Mouse (Mus musculus): ENCODE results near the gene Clec2g.
"Not testable (repeated sequence)": the region's sequence is repeated elsewhere in the genome, so short reads cannot be mapped to it uniquely, and the experiment has no call there.

The Clec2g gene

DNA sequence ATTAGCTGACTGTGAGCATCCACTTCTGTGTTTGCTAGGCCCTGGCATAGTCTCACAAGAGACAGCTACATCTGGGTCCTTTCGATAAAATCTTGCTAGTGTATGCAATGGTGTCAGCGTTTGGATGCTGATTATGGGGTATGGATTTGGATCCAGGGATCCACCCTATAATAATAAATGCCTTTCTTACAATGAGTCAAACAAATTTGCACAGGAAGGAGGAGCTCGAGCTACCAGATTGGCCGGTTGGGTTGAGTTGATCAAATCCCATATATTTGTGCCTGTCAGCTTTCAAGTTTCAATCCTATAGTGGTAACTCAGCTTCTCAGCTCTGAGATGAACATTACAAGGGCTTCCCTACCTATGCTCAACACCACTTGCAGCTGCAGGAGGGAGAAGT is at the start of gene Clec2g:
Clec2g (plus strand) TSS at position 301 of the 400 bp plus-strand sequence.
- not testable (repeated sequence) for DNase-seq

DNA sequence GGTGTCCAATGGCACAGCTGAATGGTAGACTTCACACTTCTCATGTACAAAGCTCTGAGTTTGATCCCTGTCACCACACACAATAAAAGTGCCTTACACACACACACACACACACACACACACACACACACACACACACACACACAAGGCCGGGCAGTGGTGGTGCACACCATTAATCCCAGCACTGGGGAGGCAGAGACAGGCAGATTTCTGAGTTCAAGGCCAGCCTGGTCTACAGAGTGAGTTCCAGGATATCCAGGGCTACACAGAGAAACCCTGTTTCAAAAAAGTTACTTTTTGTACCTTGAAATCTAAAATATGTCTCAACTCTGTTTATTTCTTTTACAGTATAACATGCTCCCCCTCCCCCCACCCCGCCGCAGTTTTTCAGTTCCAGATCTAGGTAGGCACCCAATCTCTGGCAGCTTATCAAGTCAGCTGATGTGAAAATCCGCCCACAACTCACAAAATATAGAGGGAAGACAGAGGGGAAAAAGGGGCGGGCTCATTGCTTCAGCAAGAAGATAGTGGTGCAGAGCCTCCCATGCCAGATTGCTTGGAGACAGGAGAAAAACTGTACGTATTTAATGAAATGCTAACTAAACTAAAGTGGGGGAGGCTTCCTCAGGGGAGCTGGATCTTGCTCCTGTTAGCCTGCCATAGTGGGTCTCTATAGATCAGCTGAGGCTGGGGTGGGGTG is 46.9 kb upstream of the Clec2g start, which contains the start of gene Clec2i:
Clec2i (plus strand) TSS at position 498 of the 700 bp plus-strand sequence.
- DNase-seq, result peak; percentile 70 to 72

DNA sequence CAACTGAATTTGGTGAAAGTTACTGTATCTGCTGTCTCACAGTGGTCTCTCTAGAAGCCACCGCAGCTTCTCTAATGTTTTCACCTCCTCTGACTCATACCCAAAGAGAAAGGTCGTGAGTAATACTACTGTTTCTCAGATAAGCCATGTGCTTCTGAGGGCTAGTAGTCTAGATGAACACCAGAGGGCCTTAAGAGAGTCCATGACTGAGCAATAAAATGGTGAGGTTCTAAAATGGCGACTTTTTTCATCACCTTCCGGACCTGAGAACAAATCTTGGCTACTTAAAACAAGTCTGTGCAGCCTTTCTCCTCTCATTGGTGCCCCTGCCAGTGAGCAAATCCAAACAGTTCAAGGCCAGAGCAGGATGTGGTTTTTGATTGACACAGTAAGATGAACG is 45.3 kb upstream of the Clec2g start:
- peak; percentile 64 to 71 for DNase-seq

DNA sequence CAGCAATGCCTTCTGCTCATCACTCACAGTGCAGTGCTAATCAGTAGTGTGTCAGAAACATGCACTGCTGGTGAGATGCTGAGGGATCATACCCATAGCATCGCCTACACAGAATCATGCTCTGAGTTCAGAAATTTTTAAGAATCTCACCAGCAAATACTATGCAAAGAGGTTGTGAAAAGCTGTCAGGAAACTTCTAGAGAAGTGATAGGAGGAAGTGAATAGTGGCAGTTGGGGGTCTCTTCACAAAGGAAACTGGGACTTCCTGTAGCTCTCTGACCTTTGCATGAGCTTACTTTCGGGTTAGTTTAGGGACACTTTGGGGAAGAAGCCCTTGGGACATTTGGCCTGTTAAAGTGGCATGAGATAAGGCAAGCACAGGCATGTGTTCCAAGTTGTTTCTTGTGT is 43.2 kb upstream of the Clec2g start, which contains the start of gene BC035044:
BC035044 (minus strand) TSS at position 179 of the 408 bp plus-strand sequence.
- peak; percentile 51 to 53 for DNase-seq

DNA sequence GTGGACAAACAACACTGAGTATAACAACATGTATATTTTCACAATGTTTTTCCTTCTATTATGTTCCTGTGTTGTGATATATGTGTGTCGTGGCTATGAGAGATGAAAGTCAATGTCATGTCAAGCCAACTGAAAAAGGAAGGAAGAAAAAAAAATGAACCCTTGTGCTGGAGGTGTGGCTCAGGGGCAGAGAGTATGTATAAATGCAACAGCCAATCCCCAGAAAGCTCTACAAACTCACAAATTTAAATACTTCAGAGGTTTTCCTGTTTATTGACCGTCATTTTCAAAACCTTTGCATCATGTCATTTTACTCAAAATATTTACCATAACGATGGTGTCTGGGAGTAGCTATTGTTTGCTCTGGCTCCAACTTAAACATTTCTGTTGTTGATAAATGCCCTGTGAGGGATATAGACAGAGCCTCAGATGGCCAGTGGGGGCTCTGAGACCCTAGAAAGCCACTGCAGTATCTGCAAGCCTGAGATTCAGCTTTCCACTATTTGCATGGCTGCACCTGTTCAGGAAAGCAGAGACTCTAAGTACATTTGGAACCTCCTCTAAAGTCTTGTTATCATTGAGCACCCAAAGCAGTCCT is 38.7 kb upstream of the Clec2g start:
- no peak for DNase-seq

DNA sequence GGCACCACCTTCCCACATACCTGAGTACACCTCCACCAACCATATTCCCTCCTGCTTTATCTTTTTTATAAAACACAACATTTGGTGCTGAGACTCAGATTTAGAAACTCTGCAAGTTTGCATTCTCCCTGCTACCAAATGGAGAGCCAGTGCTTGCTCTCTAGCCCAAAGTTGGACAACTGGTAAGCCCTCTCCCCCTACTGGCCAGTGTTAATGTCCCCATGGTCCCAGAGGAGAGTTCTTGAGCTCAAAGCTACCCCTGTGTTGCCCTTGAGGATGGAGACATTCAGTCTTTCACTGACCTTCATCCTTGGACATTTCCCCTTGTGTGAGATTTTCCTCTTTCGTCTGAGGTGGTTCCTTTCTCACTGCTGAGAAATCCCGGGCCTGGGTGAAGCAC is 34.1 kb upstream of the Clec2g start:
- no peak for DNase-seq

DNA sequence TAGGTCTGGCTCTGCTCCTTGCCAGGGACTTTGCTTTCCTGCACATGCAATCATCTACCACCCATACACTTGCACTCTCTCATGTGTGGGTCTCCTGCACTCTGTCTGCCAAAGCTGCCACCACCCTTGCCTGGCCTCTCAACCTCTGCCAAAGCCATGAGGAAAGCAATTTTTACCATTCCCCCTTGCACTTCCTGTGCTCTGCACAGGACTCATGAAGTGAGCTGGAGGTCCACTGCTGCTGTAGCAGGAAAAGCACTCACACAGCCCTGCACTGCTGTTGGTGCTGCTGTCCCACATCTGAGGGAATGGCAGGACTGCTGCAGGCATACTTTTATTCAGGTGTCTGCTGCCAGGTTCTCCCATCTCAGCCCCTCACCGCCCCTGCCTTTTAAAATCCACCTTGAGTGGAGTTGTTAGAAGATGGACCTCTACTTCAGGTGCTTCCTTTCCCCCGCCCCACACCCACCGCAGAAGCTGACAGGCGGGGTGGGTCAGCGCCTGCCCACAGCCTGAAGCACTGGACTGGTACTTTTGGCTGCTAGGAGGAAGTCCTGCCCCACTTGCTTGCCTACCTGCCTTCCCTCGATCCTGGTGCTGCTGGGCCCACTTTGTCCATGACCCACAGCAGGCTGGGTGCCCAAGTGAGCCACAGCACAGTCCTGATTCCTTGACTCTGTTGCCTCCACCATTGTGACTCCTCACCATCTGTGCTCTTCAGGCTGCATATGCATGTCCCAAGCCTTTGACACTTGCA is 33.2 kb upstream of the Clec2g start:
- not testable (repeated sequence) for DNase-seq

DNA sequence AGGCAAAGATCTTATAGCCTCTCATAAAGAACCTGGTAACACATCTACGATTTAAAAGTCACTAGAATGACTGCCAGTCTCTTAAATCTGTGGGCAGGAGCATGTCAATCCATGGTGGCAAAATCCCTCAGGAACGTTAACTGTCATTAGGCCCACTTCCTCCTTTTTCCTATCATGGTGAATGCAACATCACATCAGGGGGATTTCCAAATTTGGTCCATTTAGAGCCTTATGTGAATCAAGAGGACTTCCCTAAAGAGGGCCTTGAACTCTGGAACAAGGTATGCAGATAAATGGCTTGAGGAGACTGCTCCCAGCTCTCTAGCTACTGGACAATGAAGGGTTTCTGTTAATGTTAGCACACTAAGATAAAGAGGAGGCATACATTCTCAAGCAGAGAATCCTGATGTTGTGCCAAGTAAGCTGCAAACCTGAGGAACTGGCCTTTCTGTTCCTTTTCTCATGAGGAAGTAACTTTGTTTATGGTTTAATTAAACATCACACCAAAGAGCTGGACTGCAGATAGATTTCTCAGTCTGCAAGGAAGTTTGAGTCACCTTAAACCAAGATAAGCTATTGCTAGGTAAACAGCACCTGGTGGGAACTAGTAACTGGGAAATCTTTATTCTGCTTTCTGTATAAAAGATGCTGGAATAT is 20.5 kb upstream of the Clec2g start:
- DNase-seq, result peak; percentile 6 to 7

DNA sequence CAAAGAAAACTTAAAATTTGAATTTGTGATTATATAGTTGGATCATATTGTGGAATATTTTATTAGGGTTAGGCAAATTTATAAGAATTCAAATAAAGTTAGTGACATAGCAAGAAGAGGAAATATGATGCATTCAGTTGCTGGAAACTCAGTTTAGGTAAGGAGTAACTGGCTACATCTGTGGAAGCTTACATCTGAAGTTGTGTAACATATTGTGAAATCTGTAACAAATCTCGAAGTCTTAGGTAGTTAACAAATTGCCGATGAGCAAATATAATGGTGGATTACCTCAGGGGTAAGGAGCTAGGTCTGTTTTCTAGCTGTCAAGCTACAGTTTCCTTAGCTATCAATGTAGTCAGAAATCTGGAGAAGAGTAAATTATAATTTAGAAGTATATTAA is 16.9 kb upstream of the Clec2g start:
- no peak for DNase-seq

DNA sequence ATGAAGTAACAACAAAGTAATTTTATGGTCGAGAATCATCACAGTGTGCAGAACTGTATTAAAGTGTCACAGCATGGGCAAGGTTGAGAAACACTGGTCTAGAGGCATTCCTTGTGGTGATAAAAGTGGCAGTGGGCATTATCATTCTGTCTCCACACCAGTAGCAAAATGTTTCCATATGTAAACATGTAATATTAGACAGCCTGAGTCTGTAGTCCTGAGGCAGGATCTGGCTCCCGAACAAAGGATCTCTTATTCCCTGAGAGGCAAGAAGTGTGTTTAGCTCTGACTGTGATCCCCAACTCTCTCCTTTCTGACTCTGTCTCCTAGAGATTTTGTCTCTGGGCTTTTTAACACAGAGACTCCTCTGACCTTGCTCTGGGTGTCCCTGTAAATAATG is 1.1 kb upstream of the Clec2g start:
- DNase-seq, result no peak

DNA sequence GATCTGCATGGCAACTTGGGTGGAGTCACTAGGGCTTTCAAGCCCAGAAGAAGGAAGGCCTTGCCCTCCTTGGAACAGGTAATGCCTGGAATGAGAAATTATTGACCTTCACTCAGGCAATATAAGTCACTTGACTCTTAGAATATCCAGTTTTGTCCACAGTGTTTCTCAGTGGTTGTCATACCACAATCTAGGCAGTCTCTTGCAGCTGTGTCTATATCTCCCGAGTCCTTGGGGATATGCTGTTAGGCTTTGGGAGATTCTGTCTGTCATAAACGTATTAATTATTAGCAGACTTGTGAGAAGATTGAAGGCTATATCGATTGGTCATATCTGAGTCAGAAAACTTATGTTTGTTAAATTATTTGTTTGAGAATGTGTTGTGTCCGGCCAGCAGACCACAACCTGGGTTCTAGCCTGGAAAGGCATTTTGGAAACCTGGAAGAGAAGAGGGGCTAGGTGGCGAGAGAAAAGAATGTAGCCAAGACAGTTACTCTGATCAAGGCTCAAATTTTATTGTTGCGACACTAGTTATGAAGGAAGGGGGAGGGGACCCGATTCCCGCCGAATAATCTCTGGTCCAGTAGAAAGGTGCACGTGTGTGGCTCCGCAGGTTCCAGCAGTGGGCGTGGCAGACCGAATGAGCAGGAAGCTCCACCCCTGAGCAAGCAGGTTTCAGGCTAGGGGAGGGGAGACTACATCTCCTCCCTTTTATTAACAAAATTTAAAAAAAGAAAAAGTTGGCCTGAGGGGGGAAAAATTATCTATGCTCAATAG is 1.9 kb downstream of the Clec2g start:
- not testable (repeated sequence) for DNase-seq

DNA sequence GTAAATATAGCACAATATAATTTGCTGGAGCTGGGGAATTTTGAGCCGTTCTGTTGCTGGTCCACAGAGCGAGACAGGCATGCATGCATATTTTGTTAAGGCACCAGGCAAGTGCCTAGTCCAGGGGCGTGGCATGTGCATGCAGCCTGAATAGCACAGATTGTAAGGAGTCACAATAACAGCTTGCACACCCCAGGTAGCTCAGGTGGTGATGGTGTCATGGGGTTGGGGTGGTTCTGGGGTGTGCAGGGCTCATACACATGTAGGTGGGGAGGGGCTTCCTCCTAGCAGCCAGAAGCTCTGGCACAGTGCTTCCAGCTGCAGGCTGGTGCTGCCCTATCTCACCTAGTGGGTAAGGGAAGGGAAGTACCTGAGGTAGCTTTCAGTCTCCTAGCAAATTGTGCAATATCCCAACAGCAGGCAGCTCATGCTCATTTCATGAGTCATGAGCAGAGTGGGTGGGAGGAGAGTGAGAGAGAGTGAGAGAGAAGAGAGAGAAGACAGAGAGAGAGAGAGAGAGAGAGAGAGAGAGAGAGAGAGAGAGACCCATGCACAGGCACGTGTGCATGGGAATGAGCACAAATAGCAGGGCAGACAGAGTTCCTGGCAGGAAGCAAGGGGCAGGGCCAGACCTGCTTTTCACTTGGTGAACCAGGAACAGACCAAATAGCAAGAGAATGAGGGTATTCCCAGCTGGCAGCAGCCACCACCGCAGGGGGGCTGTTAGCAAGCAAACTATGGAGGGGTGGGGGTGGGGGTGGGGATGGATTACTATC is 7.7 kb downstream of the Clec2g start:
- DNase-seq, result no peak

DNA sequence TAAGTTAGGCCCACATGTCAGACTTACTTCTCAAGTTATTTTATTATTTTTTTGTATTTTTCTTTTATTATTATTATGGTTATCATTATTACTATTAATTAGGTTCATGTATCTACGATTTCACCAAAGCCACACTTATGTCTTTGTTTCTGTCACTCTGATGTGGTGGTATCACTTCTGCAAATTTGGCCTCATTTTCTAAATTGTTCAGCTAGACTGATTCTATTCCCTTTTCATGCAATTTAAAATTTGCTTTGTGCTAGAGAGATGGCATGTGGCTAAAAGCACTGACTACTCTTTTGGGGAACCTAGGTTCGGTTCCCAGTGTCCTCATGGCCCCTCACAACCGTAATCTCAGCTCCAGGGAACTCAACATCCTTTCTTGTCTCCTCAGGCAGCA is 11.4 kb downstream of the Clec2g start:
- peak; percentile 20 to 31 for DNase-seq

DNA sequence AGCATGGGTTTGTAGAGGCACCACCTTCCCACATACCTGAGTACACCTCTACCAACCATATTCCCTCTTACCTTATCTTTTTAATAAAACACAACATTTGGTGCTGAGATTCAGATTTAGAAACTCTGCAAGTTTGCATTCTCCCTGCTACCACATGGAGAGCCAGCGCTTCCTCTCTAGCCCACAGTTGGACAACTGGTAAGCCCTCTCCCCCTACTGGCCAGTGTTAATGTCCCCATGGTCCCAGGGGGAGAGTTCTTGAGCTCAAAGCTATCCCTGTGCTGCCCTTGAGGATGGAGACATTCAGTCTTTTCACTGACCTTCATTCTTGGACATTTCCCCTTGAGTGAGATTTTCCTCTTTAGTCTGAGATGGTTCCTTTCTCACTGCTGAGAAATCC is 26.9 kb downstream of the Clec2g start:
- DNase-seq, result no peak

DNA sequence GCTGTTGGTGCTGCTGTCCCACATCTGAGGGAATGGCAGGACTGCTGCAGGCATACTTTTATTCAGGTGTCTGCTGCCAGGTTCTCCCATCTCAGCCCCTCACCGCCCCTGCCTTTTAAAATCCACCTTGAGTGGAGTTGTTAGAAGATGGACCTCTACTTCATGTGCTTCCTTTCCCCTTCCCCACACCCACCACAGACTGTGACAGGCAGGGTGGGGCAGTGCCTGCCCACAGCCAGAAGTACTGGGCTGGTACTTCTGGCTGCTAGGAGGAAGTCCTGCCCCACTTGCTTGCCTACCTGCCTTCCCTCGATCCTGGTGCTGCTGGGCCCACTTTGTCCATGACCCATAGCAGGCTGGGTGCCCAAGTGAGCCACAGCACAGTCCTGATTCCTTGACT is 27.9 kb downstream of the Clec2g start:
- not testable (repeated sequence) for DNase-seq

DNA sequence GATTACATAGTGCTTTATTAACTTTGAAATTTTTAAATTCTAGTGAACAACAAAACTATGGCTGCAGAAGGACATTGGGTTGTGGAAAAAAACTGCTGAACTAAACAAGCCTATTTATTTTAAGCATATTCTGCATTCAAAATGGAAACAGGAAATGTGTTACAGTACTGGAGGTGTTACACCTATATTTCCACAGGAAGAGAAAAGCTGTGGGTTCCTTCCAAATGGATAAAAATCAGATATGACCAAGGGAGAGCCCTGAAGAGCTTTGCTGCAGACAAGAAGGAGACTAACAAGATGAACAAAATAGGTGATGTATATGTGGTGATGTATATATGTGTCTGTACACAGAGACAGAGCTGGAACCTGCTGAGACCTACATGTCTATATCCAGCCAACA is 30.3 kb downstream of the Clec2g start:
- no peak for DNase-seq

DNA sequence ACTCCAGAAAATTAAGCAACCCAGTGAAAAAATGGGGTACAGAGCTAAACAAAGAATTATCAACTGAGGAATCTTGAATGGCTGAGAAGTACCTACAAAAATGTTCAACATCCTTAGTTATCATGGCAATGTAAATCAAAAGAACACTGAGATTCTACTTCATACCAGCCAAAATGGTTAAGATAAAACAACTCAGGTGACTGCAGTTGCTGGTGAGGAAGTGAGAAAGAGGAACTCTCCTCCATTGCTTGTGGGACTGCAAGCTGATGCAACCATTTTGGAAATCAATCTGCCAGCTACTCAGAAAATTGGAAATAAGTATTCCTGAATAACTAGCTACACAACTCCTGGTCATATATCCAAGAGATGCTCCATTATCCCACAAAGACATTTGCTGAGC is 34.3 kb downstream of the Clec2g start:
- no peak for DNase-seq

DNA sequence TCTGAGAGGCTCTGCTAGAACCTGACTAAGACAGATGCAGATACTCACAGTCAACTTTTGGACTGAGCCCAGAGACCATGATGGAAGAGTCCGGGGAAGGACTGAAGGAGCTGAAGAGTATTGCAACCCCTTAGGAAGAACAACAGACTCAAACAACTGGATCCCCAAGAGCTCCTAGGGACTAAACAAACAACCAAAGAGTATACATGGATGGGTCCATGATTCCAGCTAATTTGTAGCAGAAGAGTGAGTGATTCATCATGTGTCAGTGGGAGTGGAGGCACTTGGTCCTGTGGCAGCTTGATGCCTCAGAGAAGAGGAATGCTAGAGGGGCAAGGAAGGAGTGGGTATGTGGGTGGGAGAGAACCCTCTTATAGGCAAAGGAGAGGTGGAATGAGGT is 35.6 kb downstream of the Clec2g start:
- no peak for DNase-seq

DNA sequence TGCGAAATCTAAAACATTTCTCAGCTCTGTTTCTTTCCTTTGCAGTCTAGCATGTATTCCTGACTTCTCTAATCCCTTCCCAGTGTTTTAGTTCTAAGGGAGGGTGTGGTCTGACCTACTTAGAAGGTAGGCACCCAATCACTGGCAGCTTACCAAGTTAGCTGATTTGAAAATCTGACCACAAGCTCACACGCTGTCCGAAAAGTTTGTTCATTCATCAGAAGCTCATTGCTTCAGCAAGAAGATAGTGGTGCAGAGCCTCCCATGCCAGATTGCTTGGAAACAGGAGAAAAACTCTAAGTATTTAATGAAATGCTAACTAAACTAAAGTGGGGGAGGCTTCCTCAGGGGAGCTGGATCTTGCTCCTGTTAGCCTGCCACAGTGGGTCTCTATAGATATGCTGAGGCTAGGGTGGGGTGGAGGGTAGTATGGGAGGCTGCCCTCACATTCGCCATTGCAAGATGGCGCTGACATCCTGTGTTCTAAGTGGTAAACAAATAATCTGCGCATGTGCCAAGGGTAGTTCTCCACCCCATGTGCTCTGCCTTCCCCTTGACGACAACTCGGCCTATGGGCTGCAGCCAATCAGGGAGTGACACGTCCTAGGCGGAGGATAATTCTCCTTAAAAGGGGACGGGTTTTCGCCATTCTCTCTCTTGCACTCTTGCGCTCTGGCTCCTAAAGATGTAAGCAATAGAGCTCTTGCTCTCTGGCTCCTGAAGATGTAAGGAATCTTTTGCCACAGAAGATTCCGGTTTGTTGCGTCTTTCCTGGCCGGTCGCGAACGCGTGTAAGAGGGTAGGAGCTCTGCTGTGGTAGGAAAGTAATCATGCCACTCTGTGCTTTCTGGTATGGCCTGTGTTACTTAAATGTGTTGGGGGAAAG is 36.6 kb downstream of the Clec2g start:
- DNase-seq, result not testable (repeated sequence)

DNA sequence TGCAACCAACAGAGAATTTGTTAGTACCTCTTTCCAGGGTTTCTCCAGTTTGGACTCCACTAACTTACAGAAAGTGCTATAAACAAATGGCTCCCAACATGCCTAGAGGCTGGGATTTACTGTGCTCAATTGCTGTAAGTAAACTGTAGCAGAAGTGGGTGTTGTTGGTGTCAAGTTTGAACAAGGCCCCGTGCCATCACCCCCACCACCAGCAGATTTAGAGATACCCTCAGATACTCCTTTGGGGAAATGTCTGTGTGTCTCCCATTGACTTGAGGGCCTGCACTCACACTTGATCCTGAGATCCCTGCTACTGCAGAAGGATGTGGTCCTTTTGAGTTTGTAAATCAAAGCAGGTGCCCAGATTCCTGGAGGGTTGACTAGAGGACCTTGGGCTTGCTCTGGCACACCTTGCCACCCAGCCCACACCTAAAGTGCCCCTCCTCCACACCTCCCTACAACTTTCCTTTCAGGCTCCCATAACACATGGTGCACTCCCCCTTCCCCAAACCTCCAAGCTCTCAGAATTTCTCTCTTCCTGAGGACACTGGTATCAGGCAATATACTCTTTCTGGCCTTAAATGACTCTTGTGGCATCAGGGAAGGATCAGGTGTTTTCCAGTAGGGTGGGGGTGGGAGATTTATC is 37.3 kb downstream of the Clec2g start:
- no peak for DNase-seq
